ENCODE assay signal across 15 mouse cellular contexts in genomic region chr2:171306000-171306399, GRCm38 (mm10).
DNase-seq lines count a peak whose midpoint lies in the region; ATAC-seq and TF ChIP-seq lines count a peak whose summit lies in the region.
"Had no signal": no experiment of that assay in that cellular context is flagged by ENCODE, and none has a peak within 500 bp of the region (broad histone marks: within the 10 kb centered on the region; RNA-seq: fewer than 3 reads in every experiment).

No protein-coding gene starts in this region.

- H3K4me3 ChIP-seq in ES-E14 (ENCODE audit: insufficient read depth in 1 of 2, low read depth in 1 of 2, low read length in 2 of 2, poor library complexity in 1 of 2, severe bottlenecking in 1 of 2): no peak overlapping the region
- H3K4me3 ChIP-seq in midbrain, embryonic 11.5 days (ENCODE audit: low read depth, low read length): no peak overlapping the region
- H3K4me3 ChIP-seq: liver, embryonic 15.5 days had no signal

- H3K4me1 ChIP-seq in ES-E14 (ENCODE audit: control insufficient read depth in 2 of 2, insufficient read depth in 2 of 2, low read length in 2 of 2, poor library complexity in 1 of 2): no peaks in the 10 kb centered on the region
- H3K4me1 ChIP-seq in midbrain, embryonic 11.5 days (ENCODE audit: control insufficient read depth, insufficient read depth, low read length): no peaks in the 10 kb centered on the region; the same call in 1 of the 2 replicates
- H3K4me1 ChIP-seq: liver, embryonic 15.5 days had no signal

- no peak overlapping the region for H3K9ac ChIP-seq in ES-E14 (ENCODE audit: insufficient read depth, low read depth, low read length, poor library complexity, severe bottlenecking)
- H3K9ac ChIP-seq in midbrain, embryonic 11.5 days (ENCODE audit: low read length): no peak overlapping the region
- H3K9ac ChIP-seq: liver, embryonic 15.5 days had no signal

- no peaks in the 10 kb centered on the region for H3K27me3 ChIP-seq in midbrain, embryonic 11.5 days (ENCODE audit: control insufficient read depth, insufficient read depth, low read length)
- H3K27me3 ChIP-seq: CH12.LX; liver, embryonic 15.5 days had no signal

- in situ Hi-C loops in ES-E14 (cut with MboI; ENCODE audit: low sequenced_read_pairs in 2 of 2, unreplicated experiment in 2 of 2): no loop called here

- no peaks in the 10 kb centered on the region for H3K36me3 ChIP-seq in ES-E14 (ENCODE audit: control insufficient read depth, insufficient read depth, low read length, poor library complexity, severe bottlenecking)
- no peaks in the 10 kb centered on the region for H3K36me3 ChIP-seq in midbrain, embryonic 11.5 days (ENCODE audit: control insufficient read depth, insufficient read depth, low read length)
- H3K36me3 ChIP-seq: liver, embryonic 15.5 days had no signal

- DNase-seq in ES-E14 (ENCODE audit: low read depth, low spot score): peak; percentile 11
- DNase-seq in embryo, embryonic 11 days: peak; percentile 54
- peak; percentile 45 for DNase-seq in forelimb bud, embryonic 11.5 days (ENCODE audit: low read depth, low spot score)
- peak; percentile 82 for DNase-seq in midbrain, embryonic 11.5 days (ENCODE audit: low spot score, missing footprints)
- no peak for DNase-seq in heart, postnatal 10 days
- DNase-seq in lung, postnatal 10 days: no peak
- DNase-seq: gastrocnemius, postnatal 36 days; heart, postnatal 36 days; layer of hippocampus, postnatal 36 days; right cerebral cortex, postnatal 25 days had no signal

- intact Hi-C loops in heart, postnatal 10 days (cut with DNase I): no loop called here

- no peak overlapping the region for H3K27ac ChIP-seq in ES-E14 (ENCODE audit: insufficient read depth, low read depth, low read length, poor library complexity, severe bottlenecking)
- H3K27ac ChIP-seq in midbrain, embryonic 11.5 days (ENCODE audit: low read depth, low read length): no peak overlapping the region
- H3K27ac ChIP-seq: kidney, postnatal 0 days; liver, embryonic 15.5 days had no signal

- ATAC-seq in midbrain, embryonic 11.5 days (ENCODE audit: low FRiP score): peak; percentile 59
- ATAC-seq in megakaryocyte progenitor cell, adult 5-6 weeks (replicated peaks; ENCODE audit: poor library complexity): no peak
- ATAC-seq in erythroid progenitor cell, adult 5-6 weeks (replicated peaks; ENCODE audit: low FRiP score, poor library complexity, severe bottlenecking): no peak

- no peaks in the 10 kb centered on the region for H3K9me3 ChIP-seq in ES-E14 (ENCODE audit: control insufficient read depth, insufficient read depth, low read depth, low read length)
- H3K9me3 ChIP-seq in midbrain, embryonic 11.5 days (ENCODE audit: control insufficient read depth, low read length): no peaks in the 10 kb centered on the region

- no peak overlapping the region for H3K4me2 ChIP-seq in midbrain, embryonic 11.5 days
- H3K4me2 ChIP-seq: liver, embryonic 15.5 days had no signal

- WGBS in midbrain, embryonic 11.5 days: 62% methylated on average over 12 of the region's 12 CpGs

TF ChIP-seq in ES-E14, 5 proteins besides CTCF, POLR2A, EP300 and RAD21:
- no peak for TF ChIP-seq HCFC1 (IDR thresholded peaks at IDR 0.05; ENCODE audit: borderline replicate concordance, insufficient read depth, low read length)
- TF ChIP-seq ZC3H11A (IDR thresholded peaks at IDR 0.05; ENCODE audit: borderline replicate concordance, low read depth, low read length): no peak
- no peak for TF ChIP-seq MAFK (IDR thresholded peaks at IDR 0.05; ENCODE audit: insufficient read depth, low read depth, low read length)
- TF ChIP-seq ZNF384 (IDR thresholded peaks at IDR 0.05; ENCODE audit: low read depth, low read length): no peak
- TF ChIP-seq CHD2 (IDR thresholded peaks at IDR 0.05; ENCODE audit: low read depth, low read length): no peak

Comparison
In these comparisons a context has a peak if more than half of its experiments do, and no peak if none do; other contexts are left out.
1. DNase-seq: peak in ES-E14 (single experiment), embryo, embryonic 11 days (single experiment), forelimb bud, embryonic 11.5 days (single experiment) and midbrain, embryonic 11.5 days (single experiment); none in heart, postnatal 10 days (0 of 2) and lung, postnatal 10 days (single experiment).